Mouse (Mus musculus): ENCODE data around the gene Rnf212. TPM values are rescaled to one million over a fixed set of nuclear protein-coding genes. Genes with fewer than 3 reads are reported as not detected.

Rnf212 gene
- polyA plus RNA-seq, 1 experiment: 0.31 TPM

DNA sequence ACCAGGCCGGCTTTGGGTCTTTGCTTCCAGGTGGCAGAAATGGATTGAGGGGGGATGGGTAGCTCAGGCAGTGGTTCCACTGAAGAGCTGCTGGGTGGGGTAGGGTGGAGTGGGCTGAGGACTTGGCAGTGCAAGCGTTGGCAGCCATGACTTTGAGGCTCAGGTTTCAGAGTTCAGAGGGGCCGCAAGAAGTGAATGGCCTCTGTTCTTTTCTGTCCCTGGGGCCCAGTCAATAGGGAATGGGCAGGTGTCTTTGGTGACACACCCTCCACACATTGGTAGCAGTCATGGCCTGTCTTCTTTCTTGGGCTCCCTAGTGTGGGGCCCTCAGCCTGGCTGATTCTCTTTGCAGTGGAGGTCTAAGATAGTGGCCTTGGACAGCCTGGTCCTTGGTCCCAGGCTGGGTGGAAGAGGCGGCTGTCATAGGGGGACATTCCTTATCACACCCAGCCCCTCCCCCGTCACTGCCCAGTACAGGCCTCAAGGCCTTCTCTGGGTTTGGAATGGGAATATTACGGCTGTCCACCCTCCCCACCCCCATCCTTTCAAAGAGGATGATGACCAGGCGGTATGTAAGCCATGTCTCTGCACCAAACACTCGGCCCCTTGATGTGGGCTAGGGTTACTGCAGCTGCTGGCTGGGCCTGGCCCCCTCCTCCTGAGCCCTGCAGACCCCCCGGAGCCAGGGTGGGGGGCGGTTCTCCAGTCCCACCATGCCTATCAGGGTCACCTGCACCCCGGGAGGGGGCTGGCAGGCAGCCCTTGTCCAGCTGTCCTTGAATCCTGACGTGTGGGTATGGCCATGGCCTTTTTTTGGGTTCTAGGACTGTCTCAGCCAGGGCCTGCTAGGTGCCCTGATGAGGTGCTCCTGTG lies 70.8 kb downstream of the Rnf212 start:
- no peak for TF ChIP-seq TAL1 (IDR thresholded peaks at IDR 0.05; ENCODE audit: low read length)
- no peak for TF ChIP-seq GATA1 (IDR thresholded peaks at IDR 0.05; ENCODE audit: low read length)
- H3K36me3 ChIP-seq (ENCODE audit: control insufficient read depth): peaks cover 56% of the 10 kb centered on the region
- no peaks in the 10 kb centered on the region for H3K9me3 ChIP-seq (ENCODE audit: control insufficient read depth, low read length)
- H3K4me3 ChIP-seq (replicated peaks): no peak overlapping the region
- H3K27me3 ChIP-seq (ENCODE audit: control insufficient read depth): no peaks in the 10 kb centered on the region
- peaks cover 16% of the 10 kb centered on the region for H3K4me1 ChIP-seq (ENCODE audit: control insufficient read depth)

GRCm38 (mm10) chr5:108701341-108702021 lies 73.3 kb downstream of the Rnf212 start:
- no peaks in the 10 kb centered on the region for H3K9me3 ChIP-seq (ENCODE audit: control insufficient read depth, low read length)
- H3K4me1 ChIP-seq (ENCODE audit: control insufficient read depth): peaks cover 15% of the 10 kb centered on the region; the same call in 1 of the 2 replicates
- no peak overlapping the region for H3K4me3 ChIP-seq (replicated peaks)
- H3K36me3 ChIP-seq (ENCODE audit: control insufficient read depth): peaks cover 44% of the 10 kb centered on the region
- no peak for TF ChIP-seq TAL1 (IDR thresholded peaks at IDR 0.05; ENCODE audit: low read length)
- TF ChIP-seq GATA1 (IDR thresholded peaks at IDR 0.05; ENCODE audit: low read length): no peak
- H3K27me3 ChIP-seq (ENCODE audit: control insufficient read depth): no peaks in the 10 kb centered on the region

DNA sequence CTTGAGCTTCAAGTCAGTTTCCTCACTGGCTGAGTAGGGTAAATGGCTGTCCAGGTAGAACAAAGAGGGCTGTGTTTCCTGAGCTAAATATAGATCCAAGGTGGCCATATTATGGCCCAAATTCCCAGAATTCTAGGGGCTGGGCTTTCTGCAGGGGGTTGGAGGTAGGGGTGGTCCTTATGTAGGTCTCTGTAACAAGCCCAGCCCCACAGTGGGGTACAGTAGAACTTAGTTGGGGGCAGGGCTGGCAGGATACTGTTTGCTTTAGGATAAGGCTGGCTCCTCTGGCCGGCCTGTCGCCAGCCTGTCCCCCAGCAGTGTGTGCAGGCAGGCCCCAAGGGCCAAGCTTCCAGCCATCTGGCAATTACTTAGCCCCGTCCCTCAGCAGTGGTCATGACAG lies 74.4 kb downstream of the Rnf212 start:
- H3K27me3 ChIP-seq (ENCODE audit: control insufficient read depth): no peaks in the 10 kb centered on the region
- H3K4me1 ChIP-seq (ENCODE audit: control insufficient read depth): peaks cover 26% of the 10 kb centered on the region
- no peak for TF ChIP-seq GATA1 (IDR thresholded peaks at IDR 0.05; ENCODE audit: low read length)
- TF ChIP-seq TAL1 (IDR thresholded peaks at IDR 0.05; ENCODE audit: low read length): no peak

DNA sequence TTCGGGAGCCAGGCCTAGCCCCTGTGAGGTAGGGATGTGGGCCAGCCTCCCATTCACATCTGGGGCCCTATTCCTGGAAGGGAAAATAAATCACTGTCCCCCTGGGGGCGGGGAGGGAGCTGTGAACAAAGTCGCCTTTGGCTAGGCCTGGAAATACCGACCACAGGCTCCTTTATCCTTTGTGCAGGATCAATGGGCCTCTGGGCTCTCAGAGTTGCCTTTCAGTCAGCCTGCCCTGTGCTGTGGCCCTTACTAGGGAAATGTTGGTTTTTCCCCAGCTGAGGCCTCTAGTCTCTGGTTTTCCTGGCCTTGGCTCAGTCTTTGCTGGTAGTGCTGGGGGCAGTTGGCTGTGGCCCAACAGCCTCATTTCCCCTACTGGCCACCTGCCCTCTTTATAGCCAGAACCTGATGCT lies 77.4 kb downstream of the Rnf212 start:
- no peak for TF ChIP-seq GATA1 (IDR thresholded peaks at IDR 0.05; ENCODE audit: low read length)
- no peak for TF ChIP-seq TAL1 (IDR thresholded peaks at IDR 0.05; ENCODE audit: low read length)
- Histone ChIP-seq H3K4me1 (ENCODE audit: control insufficient read depth) (peaks cover 42% of the 10 kb centered on the region), H3K27me3 (ENCODE audit: control insufficient read depth) (no peaks in the 10 kb centered on the region; the same call in 1 of the 2 replicates), H3K36me3 (ENCODE audit: control insufficient read depth) (peaks cover 10% of the 10 kb centered on the region), H3K9me3 (ENCODE audit: control insufficient read depth, low read length) (no peaks in the 10 kb centered on the region), H3K4me3 (replicated peaks) (no peak overlapping the region)

More for the DNA sequence above, 74.4 kb downstream of the Rnf212 start:
- Histone ChIP-seq H3K36me3 (ENCODE audit: control insufficient read depth) (peaks cover 36% of the 10 kb centered on the region), H3K9me3 (ENCODE audit: control insufficient read depth, low read length) (no peaks in the 10 kb centered on the region), H3K4me3 (replicated peaks) (no peak overlapping the region)

DNA sequence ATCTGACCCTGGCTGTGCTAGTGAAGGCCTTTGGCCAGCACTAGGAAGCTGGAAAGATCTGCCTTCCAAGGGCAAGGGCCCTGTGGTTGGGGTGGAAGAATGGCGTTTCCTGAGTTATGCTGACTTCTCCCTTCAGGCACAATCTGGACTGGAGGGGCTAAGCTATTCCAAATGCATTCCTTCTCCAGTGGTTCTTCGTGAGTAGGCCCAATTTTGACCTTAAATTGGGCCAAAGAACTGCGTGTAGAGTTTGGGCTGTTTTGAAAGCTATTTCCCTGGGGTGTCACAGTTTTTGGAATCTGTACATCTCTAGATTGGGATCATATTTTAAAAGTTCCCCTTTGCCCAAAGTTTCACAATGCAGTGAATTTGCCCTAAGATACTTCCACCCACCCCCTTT lies 78.2 kb downstream of the Rnf212 start:
- Histone ChIP-seq H3K4me1 (ENCODE audit: control insufficient read depth) (peaks cover 50% of the 10 kb centered on the region), H3K36me3 (ENCODE audit: control insufficient read depth) (peaks cover 7% of the 10 kb centered on the region), H3K9me3 (ENCODE audit: control insufficient read depth, low read length) (no peaks in the 10 kb centered on the region), H3K4me3 (replicated peaks) (no peak overlapping the region), H3K27me3 (ENCODE audit: control insufficient read depth) (no peaks in the 10 kb centered on the region; the same call in 1 of the 2 replicates)
- TF ChIP-seq TAL1 (IDR thresholded peaks at IDR 0.05; ENCODE audit: low read length): no peak
- no peak for TF ChIP-seq GATA1 (IDR thresholded peaks at IDR 0.05; ENCODE audit: low read length)

DNA sequence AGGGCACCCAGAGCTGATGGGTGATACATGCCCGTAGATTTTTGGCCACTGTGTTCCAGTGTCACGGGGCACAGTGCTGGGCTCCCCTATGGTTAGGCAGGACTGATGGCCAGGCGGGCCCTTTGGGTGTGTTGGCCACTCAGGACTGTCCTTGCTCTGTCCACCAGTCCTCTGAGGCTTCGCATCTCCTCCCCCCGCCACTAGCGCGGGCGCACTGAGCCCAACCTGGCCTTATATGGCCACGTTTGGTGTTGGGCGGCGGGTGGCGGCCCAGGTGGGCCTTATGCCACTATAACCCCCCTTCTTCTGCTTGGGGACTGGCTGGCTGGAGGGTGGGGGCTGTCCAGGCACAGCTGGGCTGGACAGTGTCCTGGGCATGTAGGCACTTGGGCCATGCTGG lies 78.9 kb downstream of the Rnf212 start:
- Histone ChIP-seq H3K27me3 (ENCODE audit: control insufficient read depth) (no peaks in the 10 kb centered on the region; the same call in 1 of the 2 replicates), H3K4me1 (ENCODE audit: control insufficient read depth) (peaks cover 54% of the 10 kb centered on the region), H3K4me3 (replicated peaks) (no peak overlapping the region)

GRCm38 (mm10) chr5:108694352-108695261 lies 80.2 kb downstream of the Rnf212 start:
- Histone ChIP-seq H3K27me3 (ENCODE audit: control insufficient read depth) (no peaks in the 10 kb centered on the region; the same call in 1 of the 2 replicates), H3K4me1 (ENCODE audit: control insufficient read depth) (peaks cover 54% of the 10 kb centered on the region)

More for the DNA sequence above, 78.9 kb downstream of the Rnf212 start:
- TF ChIP-seq TAL1 (IDR thresholded peaks at IDR 0.05; ENCODE audit: low read length) (no peak), GATA1 (IDR thresholded peaks at IDR 0.05; ENCODE audit: low read length) (no peak)
- no peaks in the 10 kb centered on the region for H3K9me3 ChIP-seq (ENCODE audit: control insufficient read depth, low read length)
- H3K36me3 ChIP-seq (ENCODE audit: control insufficient read depth): peaks cover 6% of the 10 kb centered on the region

DNA sequence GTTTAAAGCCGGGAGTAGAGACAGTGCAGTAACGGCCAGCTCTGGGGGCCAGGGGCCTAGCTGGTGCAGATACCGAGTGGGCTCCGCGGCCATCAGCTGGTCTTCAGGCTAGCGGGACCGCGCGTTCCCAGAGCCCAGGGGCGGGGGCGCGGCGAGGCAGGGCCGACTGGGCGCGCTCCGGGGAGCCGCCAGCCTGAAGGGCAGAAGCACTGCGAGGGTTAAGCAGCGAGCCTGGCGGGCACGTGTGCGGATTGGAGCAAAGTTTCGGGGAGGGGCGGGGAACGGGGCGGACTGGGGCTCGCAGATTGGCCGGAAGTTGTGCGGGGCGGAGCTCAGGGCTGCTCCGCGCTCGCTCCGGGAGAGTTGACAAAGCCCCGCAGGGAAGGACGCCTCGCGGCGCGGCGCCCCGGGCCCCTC lies 80.9 kb downstream of the Rnf212 start:
- Histone ChIP-seq H3K9me3 (ENCODE audit: control insufficient read depth, low read length) (no peaks in the 10 kb centered on the region), H3K4me3 (replicated peaks) (peak overlapping the region; percentile 82), H3K36me3 (ENCODE audit: control insufficient read depth) (peaks cover 4% of the 10 kb centered on the region), H3K4me1 (ENCODE audit: control insufficient read depth) (peaks cover 54% of the 10 kb centered on the region), H3K27me3 (ENCODE audit: control insufficient read depth) (no peaks in the 10 kb centered on the region; the same call in 1 of the 2 replicates)
- TF ChIP-seq TAL1 (IDR thresholded peaks at IDR 0.05; ENCODE audit: low read length) (no peak), GATA1 (IDR thresholded peaks at IDR 0.05; ENCODE audit: low read length) (no peak)

More at GRCm38 (mm10) chr5:108694352-108695261, 80.2 kb downstream of the Rnf212 start:
- Histone ChIP-seq H3K9me3 (ENCODE audit: control insufficient read depth, low read length) (no peaks in the 10 kb centered on the region), H3K36me3 (ENCODE audit: control insufficient read depth) (peaks cover 6% of the 10 kb centered on the region), H3K4me3 (replicated peaks) (peak overlapping the region; percentile 82)
- TF ChIP-seq TAL1 (IDR thresholded peaks at IDR 0.05; ENCODE audit: low read length): no peak
- TF ChIP-seq GATA1 (IDR thresholded peaks at IDR 0.05; ENCODE audit: low read length): no peak

Measured in erythroblast, embryonic 14.5 days (primary cell).